Mouse (Mus musculus): ENCODE data around the gene Cracr2a.

GRCm38 (mm10) chr6:127593487-127593886, 32.3 kb downstream of the Cracr2a start:
- no peak for TF ChIP-seq CTCF (IDR thresholded peaks at IDR 0.05; ENCODE audit: low read depth, low read length)
- no peak for TF ChIP-seq POLR2A (IDR thresholded peaks at IDR 0.05; ENCODE audit: extremely low read depth, insufficient read depth, low read length)
